Mouse (Mus musculus) gastrocnemius, adult 8-10 months (tissue): ENCODE results near the gene Tnfrsf22. TPM values are rescaled to one million over a fixed set of nuclear protein-coding genes. Genes with fewer than 3 reads are reported as not detected.

Experiments used
- DNase-seq, 2 experiments: peaks; one replicate each; pipeline ENCODE4 v3.0.0; 2022; ENCODE audit warnings: low spot score in 2 of 2
- total RNA-seq, 4 experiments: library from RNA; stranded (reverse); gene quantifications; 2 replicates each; pipeline ENCODE4 v1.2.4; 2022

Gene Tnfrsf22
- total RNA-seq, 4 experiments from 2014 or later: 1.2 to 2.8 (median 1.7) TPM

GRCm38 (mm10) chr7:143631503-143631902 is 18.0 kb downstream of the Tnfrsf22 start:
- no peak for DNase-seq

DNA sequence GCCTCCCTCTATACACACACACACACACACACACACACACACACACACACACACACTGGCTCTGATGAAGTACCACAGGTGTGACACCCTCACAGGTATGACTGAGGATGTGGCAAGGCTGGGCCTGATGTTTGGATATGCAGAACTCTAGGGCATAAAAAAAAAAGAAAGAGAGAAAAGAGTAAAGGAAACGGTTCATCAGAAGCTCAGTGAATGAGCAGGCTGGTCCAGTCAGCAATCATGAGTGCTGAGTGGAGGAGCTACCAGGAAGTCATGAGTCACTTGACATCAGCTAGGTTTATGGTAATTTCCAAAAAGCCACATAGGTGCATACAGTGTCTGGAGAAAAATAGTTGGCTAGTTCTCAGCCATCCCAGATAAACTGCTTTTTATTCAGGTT is 20.0 kb downstream of the Tnfrsf22 start:
- no peak for DNase-seq

DNA sequence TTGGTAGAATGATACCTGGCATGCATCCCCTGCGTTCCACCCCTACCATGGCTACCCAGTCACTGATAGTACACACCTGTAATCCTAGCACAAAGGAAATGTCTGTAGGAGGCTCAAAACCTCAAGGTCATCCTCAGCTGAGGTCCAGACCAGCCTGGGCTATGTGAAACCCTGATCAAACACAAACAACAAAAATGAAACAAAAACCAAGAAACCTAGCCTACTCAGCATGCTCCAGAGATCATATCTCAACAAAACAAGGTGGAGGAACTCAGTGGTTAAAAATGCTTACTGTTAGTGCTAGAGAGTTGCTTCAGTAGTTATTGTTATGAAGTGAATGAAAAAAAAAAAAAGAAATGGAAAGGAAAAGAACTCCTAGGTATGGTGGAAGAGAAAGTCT is 20.9 kb downstream of the Tnfrsf22 start, which contains the start of gene Tnfrsf26:
Gene Tnfrsf26, minus strand, starts transcription at position 183 of the 400 bp plus-strand sequence.
- DNase-seq: no peak

DNA sequence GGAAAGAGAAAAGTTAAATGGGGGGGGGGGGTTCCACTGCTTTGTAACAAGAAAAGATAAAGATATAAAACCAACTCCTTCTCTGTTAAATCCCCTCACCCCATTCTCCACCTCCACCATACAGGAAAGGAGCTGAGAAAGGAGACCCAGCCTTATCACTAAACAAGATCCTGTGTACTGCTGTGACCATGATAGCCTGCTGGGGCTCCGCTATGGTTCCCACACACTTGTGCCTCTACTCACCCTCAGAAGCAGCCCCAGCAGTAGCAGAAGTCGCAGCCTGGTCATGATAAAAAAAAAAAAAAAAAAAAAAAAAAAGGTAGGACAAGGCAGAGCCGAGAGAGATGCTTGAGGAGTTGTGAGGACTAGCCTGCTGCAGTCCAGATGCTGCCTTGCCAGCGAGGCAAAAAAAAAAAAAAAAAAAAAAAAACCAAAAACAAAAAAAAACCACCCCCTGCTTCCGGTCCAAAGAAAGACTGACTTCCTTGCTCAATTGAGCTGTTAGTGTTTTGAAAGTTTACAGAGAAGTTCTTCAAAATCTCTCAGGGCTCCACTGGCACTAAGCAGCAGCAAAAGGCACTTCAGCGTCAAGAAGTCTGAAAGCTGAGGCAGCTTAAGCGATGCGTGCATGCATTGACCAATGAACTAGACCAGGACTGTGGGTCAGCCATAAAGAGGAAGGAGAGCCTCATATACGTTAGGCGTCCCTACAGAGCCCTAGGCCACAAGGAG is 21.7 kb downstream of the Tnfrsf22 start:
- DNase-seq: no peak

DNA sequence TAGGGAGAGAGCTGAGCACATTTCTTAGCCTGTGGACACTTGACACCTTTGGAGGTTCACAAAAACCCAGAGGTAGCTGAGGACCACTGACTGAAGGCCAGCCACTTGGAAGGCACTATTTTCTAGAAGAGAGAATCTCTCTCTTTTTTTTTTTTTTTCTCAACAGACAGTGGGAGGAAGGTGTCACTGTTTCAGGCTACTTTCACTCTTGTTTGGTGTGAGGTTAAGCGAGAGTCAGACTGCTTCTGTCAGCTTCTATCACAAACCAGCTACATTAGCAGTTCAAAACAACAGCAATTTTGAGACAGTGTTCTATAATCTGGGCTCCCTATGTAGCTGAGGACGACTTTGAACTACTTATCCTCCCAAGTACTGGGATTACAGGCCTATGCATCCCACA is 23.3 kb downstream of the Tnfrsf22 start:
- DNase-seq: no peak

- no peak for DNase-seq
Measured at GRCm38 (mm10) chr7:143625151-143625550, 24.3 kb downstream of the Tnfrsf22 start.

GRCm38 (mm10) chr7:143624561-143624960 is 24.9 kb downstream of the Tnfrsf22 start:
- no peak for DNase-seq

GRCm38 (mm10) chr7:143620951-143621350 is 28.5 kb downstream of the Tnfrsf22 start:
- no peak for DNase-seq

DNA sequence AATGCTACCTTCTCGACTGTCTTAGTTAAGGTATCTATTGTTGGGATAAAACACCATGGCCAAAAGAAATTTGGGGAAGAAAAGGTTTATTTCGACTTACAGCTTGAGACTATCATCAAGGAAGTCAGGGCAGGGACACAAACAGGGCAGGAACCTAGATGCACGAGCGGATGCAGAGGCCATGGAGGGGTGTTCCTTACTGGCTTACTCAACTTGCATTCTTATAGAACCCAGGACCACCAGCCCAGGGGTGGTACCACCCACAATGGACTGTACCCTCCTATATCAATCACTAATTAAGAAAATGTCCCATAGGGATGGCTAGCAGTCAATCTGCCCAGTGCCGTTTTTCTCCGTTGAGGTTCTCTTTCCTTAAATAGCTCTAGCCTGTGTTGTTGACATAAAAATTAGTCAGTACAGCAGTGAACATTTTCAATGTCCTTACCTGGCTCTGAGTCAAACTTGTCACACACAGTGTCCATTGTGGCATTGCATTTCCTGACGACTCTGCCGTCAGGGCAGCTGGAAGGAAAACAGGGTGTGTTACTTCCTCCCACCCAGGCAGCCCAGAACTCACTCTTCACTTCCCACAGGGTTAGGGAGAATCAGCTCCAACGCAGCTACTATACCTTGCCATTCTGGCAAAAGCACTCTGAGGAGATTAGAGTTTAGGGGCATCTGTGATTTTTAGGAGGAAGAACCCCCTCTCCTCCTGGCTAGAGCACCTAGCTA is 34.9 kb downstream of the Tnfrsf22 start:
- no peak for DNase-seq

- DNase-seq: no peak
Measured at GRCm38 (mm10) chr7:143612215-143612614, 37.2 kb downstream of the Tnfrsf22 start.

DNA sequence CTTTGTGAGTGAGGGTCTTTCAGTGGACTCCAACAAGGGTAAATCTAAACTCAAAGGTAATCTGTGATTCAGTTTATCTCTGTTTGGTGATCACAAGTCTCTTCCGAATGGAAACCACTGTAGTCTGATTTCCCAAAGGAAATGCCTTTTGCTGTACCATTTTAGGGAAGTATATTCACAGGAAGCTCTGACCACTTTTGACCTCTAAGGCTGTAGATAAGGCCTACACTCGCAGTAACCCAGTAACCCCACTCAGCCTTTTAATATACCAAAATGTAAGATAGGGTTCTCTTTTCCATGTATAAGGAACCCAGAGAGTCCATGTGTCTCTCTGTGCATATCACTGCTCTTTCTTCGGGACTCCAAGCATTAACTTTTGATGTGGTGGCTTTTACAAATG is 44.1 kb downstream of the Tnfrsf22 start:
- DNase-seq: no peak

- DNase-seq: no peak
Measured at GRCm38 (mm10) chr7:143604889-143605288, 44.6 kb downstream of the Tnfrsf22 start.

DNA sequence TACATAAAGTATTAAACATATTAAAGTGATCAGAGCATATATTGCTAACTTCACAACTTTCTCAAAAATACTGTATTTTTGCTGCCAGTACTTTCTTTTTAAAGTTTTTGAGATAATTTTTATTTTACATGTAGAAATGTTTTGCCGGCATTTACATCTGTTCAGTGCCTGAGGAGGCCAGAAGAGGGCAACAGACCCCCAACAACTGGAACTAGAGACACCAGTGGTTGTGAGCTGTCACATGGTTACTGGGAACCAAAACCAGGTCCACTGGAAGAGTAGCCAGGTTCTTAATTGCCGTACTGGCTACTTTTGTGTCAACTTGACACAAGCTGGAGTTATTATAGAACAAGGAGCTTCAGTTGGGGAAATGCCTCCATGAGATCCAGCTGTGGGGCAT is 47.8 kb downstream of the Tnfrsf22 start:
- DNase-seq: no peak

GRCm38 (mm10) chr7:143600231-143600740 is 49.2 kb downstream of the Tnfrsf22 start:
- no peak for DNase-seq

- peak; percentile 91 to 92 for DNase-seq
Measured at GRCm38 (mm10) chr7:143599428-143600230, 49.8 kb downstream of the Tnfrsf22 start, which contains the start of gene Cars. Cars (minus strand) TSS chr7:143600090.

GRCm38 (mm10) chr7:143594865-143595264 is 54.6 kb downstream of the Tnfrsf22 start:
- DNase-seq: no peak

- DNase-seq: no peak
Measured at GRCm38 (mm10) chr7:143592255-143592654, 57.2 kb downstream of the Tnfrsf22 start.

- peak; percentile 53 to 78 for DNase-seq
Measured at GRCm38 (mm10) chr7:143588006-143588405, 61.5 kb downstream of the Tnfrsf22 start.

DNA sequence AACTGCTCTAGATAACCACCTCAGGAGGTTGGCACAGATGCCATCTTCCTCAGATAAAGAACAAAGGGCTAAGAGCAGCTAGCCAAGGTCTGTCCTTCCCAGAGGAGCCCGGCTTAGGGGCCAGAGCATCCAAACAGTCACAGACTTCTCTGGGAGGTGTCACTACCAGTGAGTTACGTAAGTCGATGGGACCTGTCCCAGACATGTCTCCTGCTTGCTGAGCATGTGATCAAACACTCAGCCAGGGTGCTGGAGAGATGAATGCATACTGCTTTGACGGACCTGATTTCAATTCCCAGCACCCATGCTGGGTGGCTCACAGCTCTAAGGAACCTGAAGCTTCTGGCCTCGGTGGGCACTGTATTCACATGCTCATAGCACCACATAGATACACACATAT is 61.9 kb downstream of the Tnfrsf22 start:
- DNase-seq: peak in 1 of 2 experiments; percentile 38
